Mouse (Mus musculus) adrenal gland, postnatal 14 days (tissue): ENCODE measurements at regions not wholly inside any gene's neighbourhood (a gene's known extent, or its start where the extent isn't known, plus 50 kb on each side); places are given as distances from the start of the nearest gene placed in this dataset.
"Not testable (repeated sequence)": the region's sequence is repeated elsewhere in the genome, so short reads cannot be mapped to it uniquely, and the experiment has no call there.

Source experiments
- DNase-seq: peaks from one replicate; pipeline ENCODE4 v3.0.0; 2021; ENCODE audit warnings: mixed read lengths

- DNase-seq: no peak
These were observed 170.6 kb downstream of the Eipr1 start for GRCm38 (mm10) chr12:28922236-28922635.

- no peak for DNase-seq
These were observed 173.6 kb downstream of the Eipr1 start for GRCm38 (mm10) chr12:28925206-28925605.

GRCm38 (mm10) chr12:28939936-28940335 lies 188.3 kb downstream of the Eipr1 start:
- DNase-seq: no peak

GRCm38 (mm10) chr12:28948889-28949288 lies 197.3 kb downstream of the Eipr1 start:
- DNase-seq: peak; percentile 59

- no peak for DNase-seq
These were observed 197.7 kb downstream of the Eipr1 start for GRCm38 (mm10) chr12:28949307-28949706.

- no peak for DNase-seq
These were observed 205.6 kb downstream of the Eipr1 start for GRCm38 (mm10) chr12:28957155-28957554.

GRCm38 (mm10) chr12:28958661-28959060 lies 207.1 kb downstream of the Eipr1 start:
- DNase-seq: no peak

- DNase-seq: no peak
These were observed 218.2 kb downstream of the Eipr1 start for GRCm38 (mm10) chr12:28969671-28970379.

GRCm38 (mm10) chr12:28974571-28975041 lies 223.0 kb downstream of the Eipr1 start:
- peak; percentile 64 for DNase-seq

- no peak for DNase-seq
These were observed 223.6 kb downstream of the Eipr1 start for GRCm38 (mm10) chr12:28975249-28975648.

- no peak for DNase-seq
These were observed 228.1 kb downstream of the Eipr1 start for GRCm38 (mm10) chr12:28979679-28980078.

- DNase-seq: no peak
These were observed 234.6 kb downstream of the Eipr1 start for GRCm38 (mm10) chr12:28986214-28986613.

- no peak for DNase-seq
These were observed 246.0 kb downstream of the Eipr1 start for GRCm38 (mm10) chr12:28997474-28998192.

- DNase-seq: peak; percentile 34
These were observed 248.4 kb downstream of the Eipr1 start for GRCm38 (mm10) chr12:28999963-29000451.

GRCm38 (mm10) chr12:29004504-29004903 lies 252.9 kb downstream of the Eipr1 start:
- no peak for DNase-seq

- DNase-seq: no peak
These were observed 263.0 kb downstream of the Eipr1 start for GRCm38 (mm10) chr12:29014601-29015000.

- peak; percentile 38 for DNase-seq
These were observed 263.7 kb downstream of the Eipr1 start for GRCm38 (mm10) chr12:29015200-29015862.

- no peak for DNase-seq
These were observed 269.5 kb downstream of the Eipr1 start for GRCm38 (mm10) chr12:29021152-29021551.

- DNase-seq: no peak
These were observed 276.6 kb downstream of the Eipr1 start for GRCm38 (mm10) chr12:29028171-29028570.

GRCm38 (mm10) chr12:29029461-29029860 lies 277.9 kb downstream of the Eipr1 start:
- no peak for DNase-seq

- DNase-seq: no peak
These were observed 294.4 kb downstream of the Eipr1 start for GRCm38 (mm10) chr12:29046009-29046408.

- not testable (repeated sequence) for DNase-seq
These were observed 297.0 kb downstream of the Eipr1 start for GRCm38 (mm10) chr12:29048596-29048995.

GRCm38 (mm10) chr12:29049105-29049511 lies 297.5 kb downstream of the Eipr1 start:
- no peak for DNase-seq
